28 mouse cellular contexts compared by ENCODE assay signal in the genomic region with DNA sequence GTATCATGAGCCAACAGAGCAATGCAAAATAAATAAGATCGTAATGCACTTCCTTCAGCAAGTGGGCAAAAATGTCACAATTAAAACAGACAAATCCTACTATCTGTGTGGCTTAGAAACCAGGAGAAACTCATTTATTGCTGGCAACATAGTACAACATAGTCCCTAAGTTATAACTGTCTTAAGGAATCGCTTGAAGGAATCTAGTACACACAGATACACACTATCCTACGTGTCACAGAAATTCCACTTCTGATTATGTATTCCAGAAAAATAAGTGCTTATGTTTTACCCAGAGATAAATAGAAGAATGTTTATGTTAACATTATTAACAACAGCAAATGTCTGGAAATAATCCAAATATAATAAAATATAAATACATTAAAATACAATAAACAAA.
"Had no signal": no experiment of that assay in that cellular context is flagged by ENCODE, and none has a peak within 500 bp of the region (broad histone marks: within the 10 kb centered on the region; RNA-seq: fewer than 3 reads in every experiment).

No protein-coding gene starts in this region.

- DNase-seq: cerebellum, adult 2 months; cerebellum, adult 8-10 months; cerebellum, adult 9-10 months; cerebellum, adult 9-11 months; cerebellum, postnatal 10 days; cerebellum, postnatal 14 days; cerebellum, postnatal 25 days; cerebellum, postnatal 36 days; embryo, embryonic 11 days; forebrain, postnatal 0 days; gastrocnemius, adult 2 months; gastrocnemius, postnatal 10 days; gastrocnemius, postnatal 14 days; gastrocnemius, postnatal 25 days; gastrocnemius, postnatal 36 days; heart, adult 18-20 months; heart, adult 2 months had no signal

- H3K4me2 ChIP-seq: embryonic facial prominence, embryonic 12.5 days; embryonic facial prominence, embryonic 13.5 days; embryonic facial prominence, embryonic 15.5 days; forebrain, embryonic 12.5 days; forebrain, embryonic 13.5 days; forebrain, embryonic 15.5 days had no signal

- H3K9me3 ChIP-seq: embryonic facial prominence, embryonic 10.5 days; embryonic facial prominence, embryonic 12.5 days; embryonic facial prominence, embryonic 13.5 days; embryonic facial prominence, embryonic 15.5 days; forebrain, embryonic 10.5 days; forebrain, embryonic 12.5 days; forebrain, embryonic 13.5 days; forebrain, embryonic 15.5 days had no signal

- H3K4me1 ChIP-seq: embryonic facial prominence, embryonic 12.5 days; embryonic facial prominence, embryonic 15.5 days; forebrain, embryonic 12.5 days; forebrain, embryonic 13.5 days; forebrain, embryonic 15.5 days had no signal

- H3K36me3 ChIP-seq: embryonic facial prominence, embryonic 10.5 days; embryonic facial prominence, embryonic 12.5 days; embryonic facial prominence, embryonic 13.5 days; embryonic facial prominence, embryonic 15.5 days; forebrain, embryonic 10.5 days; forebrain, embryonic 12.5 days; forebrain, embryonic 15.5 days had no signal

- H3K4me3 ChIP-seq: embryonic facial prominence, embryonic 10.5 days; embryonic facial prominence, embryonic 12.5 days; embryonic facial prominence, embryonic 13.5 days; embryonic facial prominence, embryonic 15.5 days; erythroblast, embryonic 14.5 days; forebrain, embryonic 10.5 days; forebrain, embryonic 12.5 days; forebrain, embryonic 13.5 days; forebrain, embryonic 15.5 days; gastrocnemius, adult 2 months; heart, adult 2 months had no signal

- H3K9ac ChIP-seq: embryonic facial prominence, embryonic 12.5 days; embryonic facial prominence, embryonic 13.5 days; embryonic facial prominence, embryonic 15.5 days; forebrain, embryonic 12.5 days; forebrain, embryonic 13.5 days; forebrain, embryonic 15.5 days; forebrain, postnatal 0 days had no signal

- ATAC-seq: forebrain, embryonic 13.5 days; forebrain, embryonic 14.5 days; forebrain, embryonic 15.5 days; forebrain, embryonic 16.5 days; forebrain, postnatal 0 days had no signal

- H3K27ac ChIP-seq: embryonic facial prominence, embryonic 10.5 days; embryonic facial prominence, embryonic 12.5 days; embryonic facial prominence, embryonic 13.5 days; embryonic facial prominence, embryonic 15.5 days; forebrain, embryonic 10.5 days; forebrain, embryonic 12.5 days; forebrain, embryonic 13.5 days; forebrain, embryonic 15.5 days; gastrocnemius, adult 2 months; heart, adult 2 months had no signal

- H3K27me3 ChIP-seq: embryonic facial prominence, embryonic 12.5 days; embryonic facial prominence, embryonic 13.5 days; embryonic facial prominence, embryonic 15.5 days; forebrain, embryonic 12.5 days; forebrain, embryonic 13.5 days; forebrain, embryonic 15.5 days had no signal
